Mouse (Mus musculus) colon, adult 2 months (tissue): ENCODE measurements around the gene Gm21954. TPM values are rescaled to one million over a fixed set of nuclear protein-coding genes. Genes with fewer than 3 reads are reported as not detected.

Experiments used
- polyA plus RNA-seq: library from polyadenylated mRNA; depleted of rRNA; stranded (reverse); fragments of >200 nt; gene quantifications from 2 replicates; pipeline ENCODE4 v1.2.3, GENCODE M21; 2012; rRNA removed

Gene Gm21954
- polyA plus RNA-seq: not detected in 2 replicates

GRCm38 (mm10) chr3:55472110-55472509 lies at the start of gene Gm21954:
TSS of gene Gm21954 (minus strand) at chr3:55472210.

Other genes starting within 250 kb of the Gm21954 start
- gene Dclk1, start 229.8 kb downstream of the Gm21954 start, polyA plus RNA-seq: 4.8 and 5.0 TPM in 2 replicates